ENCODE assay signal across 21 mouse cellular contexts in genomic region chr2:152338319-152338718, GRCm38 (mm10). TPM values are rescaled to one million over a fixed set of nuclear protein-coding genes. Genes with fewer than 3 reads are reported as not detected.
DNase-seq lines count a peak whose midpoint lies in the region; ATAC-seq and TF ChIP-seq lines count a peak whose summit lies in the region.
"Had no signal": no experiment of that assay in that cellular context is flagged by ENCODE, and none has a peak within 500 bp of the region (broad histone marks: within the 10 kb centered on the region; RNA-seq: fewer than 3 reads in every experiment).

No protein-coding gene starts in this region.

- 80% methylated on average over 13 of the region's 13 CpGs for WGBS in heart, embryonic 10.5 days
- WGBS in lung, postnatal 0 days, result 64% methylated on average over 13 of the region's 13 CpGs

- peaks cover 16% of the 10 kb centered on the region for H3K27me3 ChIP-seq in heart, embryonic 10.5 days (ENCODE audit: insufficient read depth, poor library complexity, severe bottlenecking)
- no peaks in the 10 kb centered on the region for H3K27me3 ChIP-seq in lung, postnatal 0 days (replicated peaks; ENCODE audit: insufficient read depth, low read length)
- no peaks in the 10 kb centered on the region for H3K27me3 ChIP-seq in myocyte (ENCODE audit: control insufficient read depth, insufficient read depth, insufficient read length)
- H3K27me3 ChIP-seq: CH12.LX; heart, embryonic 15.5 days had no signal

- H3K27ac ChIP-seq in heart, embryonic 10.5 days, result no peak overlapping the region
- peak overlapping the region; percentile 71; the same call in 1 of the 2 replicates for H3K27ac ChIP-seq in lung, postnatal 0 days (ENCODE audit: low read length)
- H3K27ac ChIP-seq: embryonic facial prominence, embryonic 13.5 days; heart, embryonic 15.5 days; hindbrain, embryonic 13.5 days; hindbrain, postnatal 0 days had no signal

- H3K4me2 ChIP-seq in lung, postnatal 0 days (replicated peaks; ENCODE audit: low read depth, low read length), result no peak overlapping the region
- peak overlapping the region; percentile 32 for H3K4me2 ChIP-seq in myocyte (ENCODE audit: low read depth)
- H3K4me2 ChIP-seq: embryonic facial prominence, embryonic 13.5 days; heart, embryonic 11.5 days; heart, embryonic 15.5 days; hindbrain, embryonic 13.5 days had no signal

- H3K4me3 ChIP-seq in heart, embryonic 10.5 days, result no peak overlapping the region
- H3K4me3 ChIP-seq in lung, postnatal 0 days (ENCODE audit: low read depth, low read length), result no peak overlapping the region
- H3K4me3 ChIP-seq in myocyte, result no peak overlapping the region
- H3K4me3 ChIP-seq: embryonic facial prominence, embryonic 13.5 days; heart, embryonic 15.5 days; hindbrain, embryonic 13.5 days had no signal

- TF ChIP-seq CTCF in lung, postnatal 0 days (IDR thresholded peaks at IDR 0.05), result no peak

- peak; percentile 60 for TF ChIP-seq POLR2A in myocyte (IDR thresholded peaks at IDR 0.05; ENCODE audit: insufficient read length, low read depth)

- H3ac ChIP-seq in myocyte (ENCODE audit: control insufficient read depth, insufficient read length), result no peak overlapping the region

- DNase-seq in heart, adult 11 months, result peak; percentile 88
- no peak for DNase-seq in heart, embryonic 10.5 days (ENCODE audit: low spot score)
- no peak for DNase-seq in lung, postnatal 0 days (ENCODE audit: low spot score)
- no peak for DNase-seq in lung, postnatal 4 days
- DNase-seq in B cell, adult 2 months, result no peak
- no peak for DNase-seq in embryo, embryonic 11 days
- DNase-seq: adrenal gland, adult 2 months; adrenal gland, postnatal 25 days; cerebellum, adult 2 months; cerebellum, postnatal 25 days; gastrocnemius, postnatal 36 days; heart, adult 18-20 months; heart, postnatal 14 days had no signal

- ATAC-seq in lung, postnatal 0 days, result no peak
- ATAC-seq: forebrain, embryonic 14.5 days; hindbrain, postnatal 0 days had no signal

- H3K4me1 ChIP-seq in heart, embryonic 10.5 days, result peaks cover 19% of the 10 kb centered on the region
- H3K4me1 ChIP-seq in lung, postnatal 0 days (ENCODE audit: insufficient read depth, low read depth, low read length), result no peaks in the 10 kb centered on the region

- H3K36me3 ChIP-seq in heart, embryonic 10.5 days, result no peaks in the 10 kb centered on the region
- H3K36me3 ChIP-seq in lung, postnatal 0 days (ENCODE audit: insufficient read depth, low read length), result no peaks in the 10 kb centered on the region
- peaks cover 60% of the 10 kb centered on the region for H3K36me3 ChIP-seq in myocyte (ENCODE audit: control insufficient read depth, insufficient read depth)
- H3K36me3 ChIP-seq: embryonic facial prominence, embryonic 13.5 days; heart, embryonic 15.5 days; hindbrain, embryonic 13.5 days had no signal

- no peak overlapping the region for H3K9ac ChIP-seq in lung, postnatal 0 days (replicated peaks; ENCODE audit: low read depth)
- H3K9ac ChIP-seq: embryonic facial prominence, embryonic 13.5 days; heart, embryonic 15.5 days; hindbrain, embryonic 13.5 days had no signal

- H3K9me3 ChIP-seq in heart, embryonic 10.5 days, result no peaks in the 10 kb centered on the region
- H3K9me3 ChIP-seq in lung, postnatal 0 days (ENCODE audit: low read length), result no peaks in the 10 kb centered on the region
- H3K9me3 ChIP-seq: embryonic facial prominence, embryonic 13.5 days; heart, embryonic 15.5 days; hindbrain, embryonic 13.5 days had no signal

- peaks cover 51% of the 10 kb centered on the region for H3K79me2 ChIP-seq in myocyte (ENCODE audit: control insufficient read depth, insufficient read depth)

- TF ChIP-seq EP300 in lung, postnatal 0 days (IDR thresholded peaks at IDR 0.05), result no peak

TF ChIP-seq in myocyte, 11 proteins besides CTCF, POLR2A, EP300 and RAD21:
- TF ChIP-seq REST (IDR thresholded peaks at IDR 0.05; ENCODE audit: insufficient read depth, insufficient read length), result no peak
- TF ChIP-seq USF1 (IDR thresholded peaks at IDR 0.05; ENCODE audit: low read depth), result no peak
- no peak for TF ChIP-seq TCF12 (IDR thresholded peaks at IDR 0.05; ENCODE audit: insufficient read depth, poor library complexity, severe bottlenecking)
- no peak for TF ChIP-seq SRF (IDR thresholded peaks at IDR 0.05; ENCODE audit: control insufficient read depth, insufficient read length, low read depth)
- no peak for TF ChIP-seq MAX (IDR thresholded peaks at IDR 0.05; ENCODE audit: low read depth)
- TF ChIP-seq POLR2AphosphoS2 (IDR thresholded peaks at IDR 0.05; ENCODE audit: insufficient read length, low read depth), result peak; percentile 59
- TF ChIP-seq E2F4 (IDR thresholded peaks at IDR 0.05; ENCODE audit: insufficient read depth), result no peak
- no peak for TF ChIP-seq TCF3 (IDR thresholded peaks at IDR 0.05; ENCODE audit: insufficient read length, low read depth)

RNA-seq across cellular contexts. Expression of gene Trib3, which starts 5.5 kb away (rescaled TPM):
- polyA plus RNA-seq in heart, embryonic 10.5 days (2016; fragmentation: Nextera tagmentation; extraction: Ambion mirVana), result 5.1 and 5.3 TPM in 2 replicates
- polyA plus RNA-seq in lung, postnatal 0 days (2015; fragmentation: Nextera tagmentation; extraction: Ambion mirVana), result 5.7 and 6.7 TPM in 2 replicates
- 410 TPM for polyA plus RNA-seq in myocyte (2012; fragmentation: generic; extraction: Trizol)

RNA-seq across cellular contexts. Expression of gene Rbck1, which starts 5.9 kb away (rescaled TPM):
- polyA plus RNA-seq in heart, embryonic 10.5 days (2016; fragmentation: Nextera tagmentation; extraction: Ambion mirVana), result 88.0 and 89.3 TPM in 2 replicates
- 67.9 and 74.4 TPM in 2 replicates for polyA plus RNA-seq in lung, postnatal 0 days (2015; fragmentation: Nextera tagmentation; extraction: Ambion mirVana)
- polyA plus RNA-seq in myocyte (2012; fragmentation: generic; extraction: Trizol), result 73.3 TPM

RNA-seq across cellular contexts. Expression of gene Nrsn2, which starts 38.1 kb away (rescaled TPM):
- 3.1 and 3.3 TPM in 2 replicates for polyA plus RNA-seq in heart, embryonic 10.5 days (2016; fragmentation: Nextera tagmentation; extraction: Ambion mirVana)
- not detected in 2 replicates for polyA plus RNA-seq in lung, postnatal 0 days (2015; fragmentation: Nextera tagmentation; extraction: Ambion mirVana)
- polyA plus RNA-seq in myocyte (2012; fragmentation: generic; extraction: Trizol), result not detected

RNA-seq across cellular contexts. Expression of gene Tbc1d20, which starts 44.7 kb away (rescaled TPM):
- 29.6 and 34.6 TPM in 2 replicates for polyA plus RNA-seq in heart, embryonic 10.5 days (2016; fragmentation: Nextera tagmentation; extraction: Ambion mirVana)
- 37.5 and 38.8 TPM in 2 replicates for polyA plus RNA-seq in lung, postnatal 0 days (2015; fragmentation: Nextera tagmentation; extraction: Ambion mirVana)
- polyA plus RNA-seq in myocyte (2012; fragmentation: generic; extraction: Trizol), result 51.8 TPM

RNA-seq across cellular contexts. Expression of gene Sox12, which starts 59.5 kb away (rescaled TPM):
- polyA plus RNA-seq in heart, embryonic 10.5 days (2016; fragmentation: Nextera tagmentation; extraction: Ambion mirVana), result 6.7 and 10.5 TPM in 2 replicates
- polyA plus RNA-seq in lung, postnatal 0 days (2015; fragmentation: Nextera tagmentation; extraction: Ambion mirVana), result 3.5 and 3.9 TPM in 2 replicates
- 7.8 TPM for polyA plus RNA-seq in myocyte (2012; fragmentation: generic; extraction: Trizol)

Comparison
In these comparisons a context has a peak if more than half of its experiments do, and no peak if none do; other contexts are left out.
1. RNA of gene Trib3, which starts 5.5 kb away (polyA plus RNA-seq): 410 TPM in myocyte (single experiment); 5.7 to 6.7 TPM in lung, postnatal 0 days and 5.1 to 5.3 TPM in heart, embryonic 10.5 days; every median in the first group is over 10 times any median in the second.